Mouse (Mus musculus): ENCODE measurements around the gene Taf1c.

Gene Taf1c

DNA sequence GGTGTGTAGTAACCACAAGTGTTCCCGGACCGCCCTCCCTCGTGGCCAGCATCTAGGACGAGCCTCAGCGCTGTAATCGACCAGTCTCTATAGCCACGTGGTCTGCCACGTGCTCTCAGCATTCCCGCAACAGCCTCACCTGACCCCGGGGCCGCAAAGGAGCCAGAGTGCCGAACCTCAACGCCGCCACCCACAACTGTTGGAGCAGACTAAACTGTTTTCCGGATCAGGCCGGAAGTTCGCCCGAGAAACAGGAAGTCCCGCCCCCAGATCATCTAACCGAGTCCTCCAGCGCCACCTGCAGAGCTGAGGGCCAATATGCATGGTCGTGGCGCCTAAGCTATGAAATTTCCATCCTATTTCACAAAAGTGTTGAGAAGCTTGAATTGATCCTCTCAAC, at the start of gene Taf1c:
TSS of gene Taf1c (minus strand) at position 227 of the 400 bp plus-strand sequence.
- DNase-seq, result peak; percentile 98

- DNase-seq, result no peak
Observed at GRCm38 (mm10) chr8:119651324-119651723, 46.3 kb upstream of the Taf1c start.

- no peak for DNase-seq
Observed at GRCm38 (mm10) chr8:119646846-119647245, 41.8 kb upstream of the Taf1c start.

- no peak for DNase-seq
Observed at GRCm38 (mm10) chr8:119646197-119646596, 41.2 kb upstream of the Taf1c start.

- DNase-seq, result no peak
Observed at GRCm38 (mm10) chr8:119644981-119645597, 40.1 kb upstream of the Taf1c start.

GRCm38 (mm10) chr8:119644429-119644960, 39.5 kb upstream of the Taf1c start:
- no peak for DNase-seq

DNA sequence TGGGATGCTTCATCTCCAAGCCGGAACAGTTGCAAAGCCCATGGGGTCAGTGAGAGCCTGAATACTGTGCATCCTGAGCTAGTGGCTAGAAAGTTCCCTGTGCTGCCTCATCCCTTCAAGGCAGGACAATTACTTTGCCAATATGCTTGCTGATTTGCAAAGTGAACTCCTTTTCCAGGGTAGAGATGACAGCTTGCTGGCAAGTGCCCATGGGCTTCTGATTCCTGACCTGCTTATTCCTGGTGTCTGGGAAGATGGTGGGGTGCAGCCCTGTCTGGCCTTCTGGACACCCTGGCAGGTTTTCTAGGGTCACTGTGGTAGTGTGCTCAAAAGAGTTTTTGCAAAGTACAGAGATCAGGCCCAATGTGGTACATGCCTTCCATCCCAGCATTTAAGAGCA, 37.9 kb upstream of the Taf1c start:
- no peak for DNase-seq

GRCm38 (mm10) chr8:119641058-119641457, 36.0 kb upstream of the Taf1c start:
- no peak for DNase-seq

DNA sequence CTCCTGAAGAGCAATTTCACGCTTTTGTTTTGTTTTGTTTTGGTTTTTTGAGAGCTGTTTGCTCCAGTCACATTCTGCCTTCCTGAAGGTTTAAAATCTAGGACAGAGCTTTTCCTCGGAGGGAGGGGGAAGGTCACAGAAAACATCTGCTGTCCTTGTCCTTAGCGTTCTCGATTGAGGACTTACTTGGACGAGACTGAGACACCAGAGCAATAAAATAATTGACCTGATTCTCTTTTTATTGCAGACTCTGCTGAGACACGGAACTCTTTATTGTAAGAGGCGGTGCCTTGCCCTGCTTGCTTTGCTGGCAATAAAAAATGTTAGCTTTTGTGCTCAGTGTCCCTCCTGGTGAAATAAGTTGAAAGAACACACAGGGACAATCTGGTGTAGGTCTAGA, 34.8 kb upstream of the Taf1c start:
- DNase-seq, result no peak

DNA sequence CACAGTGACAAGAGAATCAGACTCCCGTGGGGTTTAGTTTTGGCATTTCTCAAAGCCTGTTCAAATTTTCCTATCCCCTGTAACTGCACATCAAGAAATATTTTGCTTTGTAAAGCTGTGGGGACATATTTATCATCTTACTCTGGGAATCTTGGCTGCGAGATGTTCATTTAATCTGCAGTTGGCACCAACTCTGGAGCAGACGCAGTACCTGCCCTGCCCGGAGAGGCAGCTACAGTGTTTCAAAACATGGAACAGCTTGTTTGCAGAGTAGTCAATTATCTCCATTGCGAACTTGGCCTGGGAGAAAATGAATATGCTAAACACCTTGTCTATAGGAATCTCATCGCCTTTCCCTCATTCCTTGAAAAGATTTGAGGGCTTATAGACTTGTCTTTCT, 33.2 kb upstream of the Taf1c start:
- DNase-seq, result no peak

DNA sequence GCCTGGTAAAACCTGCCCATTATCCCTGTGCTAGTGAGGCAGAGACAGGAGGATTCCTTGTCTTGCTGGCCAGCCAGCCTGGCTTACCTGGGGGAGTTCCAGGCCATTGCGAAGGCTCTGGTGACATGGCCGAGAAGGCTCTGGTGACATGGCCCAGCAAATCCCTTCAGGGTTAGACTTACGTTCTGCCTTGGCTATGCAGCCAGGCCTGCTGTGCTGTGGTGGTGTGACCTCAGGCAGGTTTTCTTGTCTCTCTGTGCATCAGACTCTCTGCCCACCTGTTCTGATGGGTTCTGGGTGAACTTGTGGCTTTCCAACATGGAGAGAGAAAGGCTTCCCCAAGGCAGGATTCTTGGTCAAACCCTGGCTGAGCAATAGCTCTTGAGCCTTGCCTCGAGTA, 32.4 kb upstream of the Taf1c start:
- DNase-seq, result no peak

DNA sequence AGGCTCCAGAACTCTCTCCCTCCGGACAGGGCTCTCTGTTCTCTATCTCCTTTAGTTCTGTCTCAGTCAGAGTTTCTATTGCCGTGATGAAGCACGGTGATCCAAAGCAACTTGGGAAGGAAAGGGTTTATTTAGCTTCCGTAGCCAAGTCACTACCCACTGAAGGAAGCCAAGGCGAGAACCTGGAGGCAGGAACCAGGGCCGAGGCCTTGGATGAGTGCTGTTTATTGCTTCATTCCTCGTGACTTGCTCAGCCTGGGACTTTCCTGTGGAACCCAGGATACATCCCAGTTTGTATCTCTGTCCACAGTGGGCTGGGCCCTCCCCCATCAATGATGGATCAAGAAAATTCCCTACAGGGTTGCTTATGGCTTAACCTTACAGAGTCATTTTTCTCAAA, 31.7 kb upstream of the Taf1c start:
- DNase-seq, result no peak

GRCm38 (mm10) chr8:119635958-119636357, 30.9 kb upstream of the Taf1c start:
- DNase-seq, result no peak

- no peak for DNase-seq
Observed at GRCm38 (mm10) chr8:119635378-119635777, 30.4 kb upstream of the Taf1c start, which contains the start of gene Kcng4. TSS of gene Kcng4 (minus strand) at chr8:119635680.

DNA sequence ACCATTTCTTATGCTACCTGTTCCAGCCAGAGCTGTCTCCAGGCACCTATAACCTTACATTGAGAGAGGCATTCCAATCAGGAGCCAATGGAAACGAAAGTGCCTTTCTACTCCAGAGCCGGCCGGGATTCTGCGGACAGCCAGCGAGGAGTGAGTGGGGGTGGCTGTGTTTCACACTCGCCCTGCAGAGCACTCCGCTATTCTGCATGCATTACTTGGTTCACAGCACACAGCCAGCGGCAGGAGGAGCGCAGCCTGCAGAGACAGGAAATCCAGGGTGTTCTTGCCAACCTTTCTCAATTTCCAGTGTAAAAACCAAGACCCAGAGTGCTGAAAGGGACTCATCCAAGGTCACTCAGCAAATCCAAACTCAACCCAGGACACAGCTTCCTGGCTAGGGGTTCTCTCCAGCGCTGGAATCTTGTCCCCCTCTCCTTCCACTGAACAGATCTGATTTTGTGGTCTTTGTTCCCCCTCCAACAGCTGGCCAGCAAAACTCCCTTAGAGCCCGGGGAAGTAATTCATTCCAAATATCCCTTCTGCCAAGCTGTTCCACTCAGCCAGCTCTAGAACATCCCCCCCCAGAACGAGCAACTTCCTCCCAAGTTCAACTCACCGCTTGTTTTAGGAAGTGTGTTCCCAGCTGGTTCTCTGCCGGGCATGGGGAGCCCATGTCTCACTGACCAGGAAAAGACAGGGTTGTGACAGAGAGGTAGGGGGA, 29.8 kb upstream of the Taf1c start:
- no peak for DNase-seq

DNA sequence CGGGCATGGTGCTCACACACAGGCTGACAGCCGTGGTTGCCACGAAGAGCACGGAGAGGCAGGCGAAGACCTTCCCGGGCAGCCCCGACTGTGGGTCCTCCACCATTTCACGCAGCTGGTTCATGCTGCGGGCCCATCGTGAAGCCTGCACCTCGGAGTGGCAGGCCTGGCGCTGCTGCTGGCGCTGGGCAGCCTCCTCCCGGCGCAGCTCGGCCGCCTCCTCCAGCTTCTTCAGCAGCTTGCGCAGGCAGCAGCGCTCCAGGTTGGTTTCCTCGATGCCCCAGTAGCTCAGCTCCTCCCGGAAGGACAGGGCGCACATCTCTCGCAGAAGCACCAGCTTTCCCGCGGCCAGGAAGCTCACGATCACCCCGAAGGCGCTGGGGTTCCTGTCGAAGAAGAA, 27.9 kb upstream of the Taf1c start:
- DNase-seq, result no peak

GRCm38 (mm10) chr8:119632246-119632645, 27.2 kb upstream of the Taf1c start:
- no peak for DNase-seq

GRCm38 (mm10) chr8:119630841-119631240, 25.8 kb upstream of the Taf1c start:
- no peak for DNase-seq

GRCm38 (mm10) chr8:119627613-119628359, 22.8 kb upstream of the Taf1c start:
- DNase-seq, result no peak

GRCm38 (mm10) chr8:119627199-119627598, 22.2 kb upstream of the Taf1c start:
- DNase-seq, result no peak

- DNase-seq, result no peak
Observed at GRCm38 (mm10) chr8:119625788-119626187, 20.8 kb upstream of the Taf1c start.

- no peak for DNase-seq
Observed at GRCm38 (mm10) chr8:119624916-119625315, 19.9 kb upstream of the Taf1c start.

GRCm38 (mm10) chr8:119623744-119624143, 18.7 kb upstream of the Taf1c start:
- no peak for DNase-seq

DNA sequence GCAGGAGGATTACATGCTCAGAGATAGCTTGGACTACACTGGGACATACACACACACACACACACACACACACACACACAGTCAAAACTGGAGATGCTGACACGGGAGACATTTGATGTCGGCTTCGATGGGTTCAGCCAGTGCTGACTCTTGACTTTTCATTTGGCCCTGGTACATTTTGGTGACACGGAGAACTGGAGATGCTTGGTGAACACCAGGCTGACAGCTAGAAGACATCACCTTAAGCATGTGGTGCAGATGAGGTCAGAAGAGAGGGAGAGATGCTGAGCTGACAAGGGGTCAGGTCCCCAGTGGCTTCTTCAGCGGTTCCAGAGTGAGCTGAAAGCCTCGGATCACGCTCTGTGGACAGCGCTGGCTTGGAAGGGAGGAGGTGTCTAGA, 18.0 kb upstream of the Taf1c start:
- DNase-seq, result no peak
